Mouse (Mus musculus): ENCODE measurements around the gene Gm9736.

GRCm38 (mm10) chr10:77729241-77729640 is 21.9 kb downstream of the Gm9736 start:
- TF ChIP-seq POLR2A (IDR thresholded peaks at IDR 0.05; ENCODE audit: borderline replicate concordance, low read depth, low read length) (no peak), CTCF (IDR thresholded peaks at IDR 0.05; ENCODE audit: low read depth, low read length) (peak; percentile 44; the same call in 1 of the 2 replicates)

Measured in bone marrow macrophage, adult 2 months (primary cell).